Mouse (Mus musculus): Measurements from ENCODE around the gene Lbx1. TPM values are rescaled to one million over a fixed set of nuclear protein-coding genes. Genes with fewer than 3 reads are reported as not detected.
A peak's percentile ranks its signal among the peaks of the same experiment; 100 is the strongest.

Lbx1 gene
- polyA plus RNA-seq, 1 experiment from 2014 or later, result 0.11 TPM

DNA sequence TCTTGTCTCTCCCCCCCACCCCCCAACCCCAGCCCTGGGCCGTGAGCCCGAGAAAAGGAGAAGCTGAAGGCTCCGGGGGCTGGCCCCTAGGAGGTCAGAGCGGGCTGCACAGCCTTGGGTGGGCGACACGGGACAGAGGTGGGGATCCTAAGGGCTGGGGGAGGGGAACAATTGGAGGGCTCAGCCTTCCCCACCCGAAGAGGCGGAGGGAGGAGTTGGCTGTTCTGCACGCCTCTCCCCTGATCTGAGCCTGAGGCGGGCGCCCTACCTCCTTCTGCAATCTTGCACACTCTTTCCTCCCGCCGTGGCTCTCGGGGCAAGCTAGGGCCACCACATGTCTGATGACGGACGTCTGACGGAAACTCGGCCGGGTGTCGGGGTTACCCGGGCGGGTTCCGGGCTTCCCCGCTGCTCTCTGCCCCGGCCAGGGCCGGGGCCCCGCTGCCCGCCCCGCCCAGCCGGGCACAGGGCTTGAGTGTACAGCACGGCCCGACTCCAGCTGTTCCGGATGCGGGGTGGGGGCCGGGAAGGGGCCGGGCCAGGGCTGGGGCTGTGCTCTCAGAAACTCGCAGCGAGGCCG, 841 bp upstream of the Lbx1 start:
- Histone ChIP-seq H3K4me1 (ENCODE audit: control insufficient read depth, insufficient read depth, low read length) (peaks cover 22% of the 10 kb centered on the region), H3K9ac (ENCODE audit: low read depth, low read length) (0 out of 2 replicates have a peak overlapping the region, but pooled peaks have one; percentile 18), H3K4me3 (ENCODE audit: low read length) (peak overlapping the region; percentile 31), H3K27me3 (ENCODE audit: control insufficient read depth, insufficient read depth, low read length) (peaks cover 98% of the 10 kb centered on the region), H3K36me3 (ENCODE audit: control insufficient read depth, insufficient read depth, low read length) (no peaks in the 10 kb centered on the region), H3K9me3 (ENCODE audit: control insufficient read depth, low read length) (no peaks in the 10 kb centered on the region), H3K4me2 (replicated peaks; ENCODE audit: low read depth, low read length) (peak overlapping the region; percentile 46), H3K27ac (ENCODE audit: low read depth, low read length) (no peak overlapping the region)
- peak; percentile 81; the same call in 1 of the 2 replicates for ATAC-seq (ENCODE audit: low FRiP score, low TSS enrichment)
- WGBS, result under 1% methylated on average over 39 of the region's 39 CpGs

DNA sequence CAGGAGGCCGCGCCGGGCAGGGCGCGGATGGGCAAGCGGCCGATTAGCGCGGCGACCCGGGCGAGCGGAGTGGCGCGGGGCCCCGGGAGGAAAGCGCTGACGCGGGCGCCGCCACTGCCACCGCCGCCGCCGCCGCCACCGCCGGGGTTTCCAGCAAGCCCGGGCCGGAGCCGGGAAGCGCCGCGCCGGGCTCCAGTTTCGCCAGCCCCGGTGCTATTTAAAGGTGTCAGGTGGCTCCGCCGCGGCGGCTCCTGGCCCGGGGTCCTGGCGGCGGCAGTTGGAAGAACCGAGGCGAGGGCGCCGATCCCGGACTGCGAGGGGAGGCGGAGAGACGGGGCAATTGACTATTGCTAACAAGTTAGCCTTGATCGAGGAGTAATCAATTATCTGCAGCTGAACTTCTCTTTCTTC, 276 bp downstream of the Lbx1 start:
- peak overlapping the region; percentile 37 for H3K4me2 ChIP-seq (replicated peaks; ENCODE audit: low read depth, low read length)
- no peak for ATAC-seq (ENCODE audit: low FRiP score, low TSS enrichment)
- H3K4me1 ChIP-seq (ENCODE audit: control insufficient read depth, insufficient read depth, low read length), result peaks cover 30% of the 10 kb centered on the region
- no peak overlapping the region for H3K27ac ChIP-seq (ENCODE audit: low read depth, low read length)
- no peak overlapping the region; the same call in 1 of the 2 replicates for H3K9ac ChIP-seq (ENCODE audit: low read depth, low read length)
- H3K36me3 ChIP-seq (ENCODE audit: control insufficient read depth, insufficient read depth, low read length), result no peaks in the 10 kb centered on the region
- H3K9me3 ChIP-seq (ENCODE audit: control insufficient read depth, low read length), result no peaks in the 10 kb centered on the region
- peaks cover 98% of the 10 kb centered on the region for H3K27me3 ChIP-seq (ENCODE audit: control insufficient read depth, insufficient read depth, low read length)
- WGBS, result 0% methylated on average over 52 of the region's 53 CpGs
- H3K4me3 ChIP-seq (ENCODE audit: low read length), result peak overlapping the region; percentile 31

DNA sequence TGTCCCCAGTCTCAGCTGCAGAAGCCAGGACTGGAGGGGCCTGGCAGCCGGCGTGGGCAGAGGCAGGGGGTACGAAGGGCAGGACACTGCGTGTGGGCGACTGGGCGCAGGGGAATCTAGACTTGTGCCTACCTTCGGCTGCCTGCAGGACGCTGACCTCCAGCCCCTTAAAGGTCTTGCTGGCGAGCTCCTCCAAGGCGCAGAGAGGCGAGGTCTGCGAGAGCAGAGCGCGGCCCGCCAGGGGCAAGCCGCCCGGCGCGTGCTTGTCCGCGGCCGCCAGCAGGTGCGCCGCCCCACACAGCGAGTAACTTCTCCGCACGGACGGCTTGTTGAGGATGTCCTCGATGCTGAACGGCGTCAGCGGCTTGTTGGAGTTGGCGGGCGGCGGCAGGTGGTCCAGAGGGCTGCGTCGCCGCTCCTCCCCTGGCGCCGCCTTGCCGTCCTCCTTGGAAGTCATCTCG, 811 bp downstream of the Lbx1 start:
- Histone ChIP-seq H3K4me2 (replicated peaks; ENCODE audit: low read depth, low read length) (peak overlapping the region; percentile 37), H3K27me3 (ENCODE audit: control insufficient read depth, insufficient read depth, low read length) (peaks cover 99% of the 10 kb centered on the region), H3K4me1 (ENCODE audit: control insufficient read depth, insufficient read depth, low read length) (peaks cover 30% of the 10 kb centered on the region), H3K27ac (ENCODE audit: low read depth, low read length) (no peak overlapping the region), H3K36me3 (ENCODE audit: control insufficient read depth, insufficient read depth, low read length) (no peaks in the 10 kb centered on the region), H3K9ac (ENCODE audit: low read depth, low read length) (no peak overlapping the region; the same call in 1 of the 2 replicates), H3K4me3 (ENCODE audit: low read length) (peak overlapping the region; percentile 31), H3K9me3 (ENCODE audit: control insufficient read depth, low read length) (no peaks in the 10 kb centered on the region)
- no peak for ATAC-seq (ENCODE audit: low FRiP score, low TSS enrichment)
- under 1% methylated on average over 33 of the region's 42 CpGs for WGBS

DNA sequence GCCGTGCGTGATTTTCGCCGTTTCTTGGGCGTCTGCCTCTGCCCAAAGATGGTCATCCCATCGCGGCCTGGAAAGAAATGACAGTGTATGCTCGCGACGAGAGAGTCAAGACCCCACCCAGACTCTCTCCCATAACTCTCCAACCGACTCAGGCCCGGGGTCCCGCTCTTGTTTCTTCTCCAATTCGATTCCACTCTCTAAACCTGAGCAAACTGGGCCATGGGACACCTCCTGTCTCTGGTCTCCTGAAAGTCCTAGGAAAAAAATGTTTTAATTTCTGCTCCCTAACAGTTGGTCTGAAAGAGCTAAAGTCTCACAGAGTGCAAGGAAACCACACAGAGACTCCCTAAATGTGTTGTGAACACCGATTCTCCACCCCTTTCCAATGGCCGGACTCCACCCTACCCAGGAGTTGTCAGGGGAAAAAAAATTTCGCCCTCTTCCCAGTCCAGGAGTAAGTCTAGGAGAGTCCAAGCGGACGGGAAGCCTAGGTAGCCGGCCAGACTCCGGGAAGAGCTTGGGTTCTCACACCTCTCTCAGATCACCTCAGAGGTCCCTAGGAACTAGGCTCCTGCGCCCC, 1.3 kb downstream of the Lbx1 start:
- WGBS, result under 1% methylated on average over 22 of the region's 22 CpGs
- H3K36me3 ChIP-seq (ENCODE audit: control insufficient read depth, insufficient read depth, low read length), result no peaks in the 10 kb centered on the region
- no peak overlapping the region for H3K9ac ChIP-seq (ENCODE audit: low read depth, low read length)
- H3K4me1 ChIP-seq (ENCODE audit: control insufficient read depth, insufficient read depth, low read length), result peaks cover 30% of the 10 kb centered on the region
- no peak for ATAC-seq (ENCODE audit: low FRiP score, low TSS enrichment)
- H3K27me3 ChIP-seq (ENCODE audit: control insufficient read depth, insufficient read depth, low read length), result peaks cover 100% of the 10 kb centered on the region
- no peaks in the 10 kb centered on the region for H3K9me3 ChIP-seq (ENCODE audit: control insufficient read depth, low read length)
- no peak overlapping the region for H3K27ac ChIP-seq (ENCODE audit: low read depth, low read length)
- peak overlapping the region; percentile 31; the same call in 1 of the 2 replicates for H3K4me3 ChIP-seq (ENCODE audit: low read length)
- H3K4me2 ChIP-seq (replicated peaks; ENCODE audit: low read depth, low read length), result no peak overlapping the region

DNA sequence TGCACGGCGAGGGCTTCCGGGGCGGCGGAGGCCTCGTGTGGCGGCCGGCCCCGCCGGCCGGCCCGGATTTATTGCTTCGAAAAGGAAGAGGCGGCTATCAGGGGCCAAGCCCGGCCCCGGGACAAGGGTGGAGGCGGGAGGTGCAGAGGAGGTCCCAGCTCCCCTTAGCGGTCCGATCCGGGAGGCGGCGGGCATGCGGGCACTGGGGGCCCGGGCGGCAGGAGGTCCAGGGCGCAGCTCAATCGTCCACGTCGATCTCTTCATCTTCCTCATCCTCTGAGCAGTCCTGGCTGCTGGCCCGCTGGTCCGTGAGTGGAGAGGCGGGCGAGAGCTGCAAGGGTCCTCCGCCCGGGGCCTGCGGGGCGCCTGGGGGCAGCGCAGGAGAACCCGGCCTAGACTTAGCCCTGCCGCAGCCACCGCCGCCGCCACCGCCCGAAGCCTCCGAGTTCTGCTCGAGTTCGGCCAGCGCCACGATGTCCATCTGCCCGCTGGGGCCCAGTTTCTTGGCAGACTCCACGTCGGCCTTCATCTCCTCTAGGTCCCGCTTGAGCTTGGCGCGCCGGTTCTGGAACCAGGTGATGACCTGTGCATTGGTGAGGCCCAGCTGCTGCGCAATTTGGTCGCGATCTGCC, 2.0 kb downstream of the Lbx1 start:
- no peak overlapping the region for H3K4me3 ChIP-seq (ENCODE audit: low read length)
- H3K36me3 ChIP-seq (ENCODE audit: control insufficient read depth, insufficient read depth, low read length), result no peaks in the 10 kb centered on the region
- 0 out of 2 replicates have a peak overlapping the region, but pooled peaks have one; percentile 4 for H3K4me2 ChIP-seq (replicated peaks; ENCODE audit: low read depth, low read length)
- under 1% methylated on average over 60 of the region's 60 CpGs for WGBS
- no peak for ATAC-seq (ENCODE audit: low FRiP score, low TSS enrichment)
- H3K9ac ChIP-seq (ENCODE audit: low read depth, low read length), result no peak overlapping the region
- peaks cover 30% of the 10 kb centered on the region for H3K4me1 ChIP-seq (ENCODE audit: control insufficient read depth, insufficient read depth, low read length)
- peaks cover 100% of the 10 kb centered on the region for H3K27me3 ChIP-seq (ENCODE audit: control insufficient read depth, insufficient read depth, low read length)
- no peaks in the 10 kb centered on the region for H3K9me3 ChIP-seq (ENCODE audit: control insufficient read depth, low read length)
- no peak overlapping the region for H3K27ac ChIP-seq (ENCODE audit: low read depth, low read length)

DNA sequence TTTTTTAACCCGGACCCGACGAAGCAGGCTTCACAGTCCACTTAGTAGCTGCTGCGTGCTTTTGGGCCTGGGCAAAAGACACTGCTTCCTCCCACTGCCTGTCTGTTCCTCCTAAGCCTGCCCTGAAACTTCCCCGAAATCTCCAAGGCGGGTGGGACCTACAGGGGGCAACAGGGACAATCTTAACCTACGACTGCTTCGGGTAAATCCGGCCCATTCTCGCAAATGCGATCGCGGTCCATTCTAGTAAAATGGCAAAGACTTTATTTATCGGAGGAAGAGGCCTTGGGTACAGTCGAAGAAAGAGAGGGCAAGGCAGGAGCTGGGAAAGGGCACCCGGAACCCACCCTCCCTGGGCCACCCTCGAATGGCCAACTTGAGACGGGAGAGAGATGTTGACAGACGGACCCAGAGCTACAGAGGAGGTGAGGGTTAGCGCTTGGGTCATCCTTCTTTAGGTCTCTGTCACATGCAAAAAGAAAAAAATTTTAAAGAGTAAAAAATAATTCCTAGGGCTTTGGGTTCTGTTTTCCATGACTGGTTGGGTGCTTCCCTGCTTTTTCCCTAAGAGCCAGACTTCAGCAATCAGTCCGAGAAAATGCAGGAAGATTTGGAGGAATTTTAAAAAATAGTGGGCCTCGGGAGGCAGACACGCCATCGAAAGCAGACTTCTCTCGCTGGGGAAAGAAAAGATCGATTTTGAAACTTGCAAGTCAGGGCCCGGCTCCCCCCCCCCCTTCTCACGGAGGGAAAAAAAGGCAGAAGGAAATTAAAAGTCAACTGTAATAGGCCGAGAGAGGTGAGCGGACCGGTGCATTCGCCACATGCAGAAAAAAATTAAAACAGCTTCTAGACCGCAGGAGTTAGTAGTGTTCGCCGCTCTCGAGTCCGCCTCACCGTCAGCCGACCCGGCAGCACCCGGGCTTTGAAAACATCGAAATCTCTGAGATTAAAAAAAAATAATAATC, 2.9 kb downstream of the Lbx1 start:
- Histone ChIP-seq H3K4me1 (ENCODE audit: control insufficient read depth, insufficient read depth, low read length) (peaks cover 30% of the 10 kb centered on the region), H3K4me2 (replicated peaks; ENCODE audit: low read depth, low read length) (no peak overlapping the region), H3K9ac (ENCODE audit: low read depth, low read length) (no peak overlapping the region), H3K27me3 (ENCODE audit: control insufficient read depth, insufficient read depth, low read length) (peaks cover 100% of the 10 kb centered on the region), H3K4me3 (ENCODE audit: low read length) (no peak overlapping the region), H3K36me3 (ENCODE audit: control insufficient read depth, insufficient read depth, low read length) (no peaks in the 10 kb centered on the region), H3K9me3 (ENCODE audit: control insufficient read depth, low read length) (no peaks in the 10 kb centered on the region), H3K27ac (ENCODE audit: low read depth, low read length) (no peak overlapping the region)
- no peak for ATAC-seq (ENCODE audit: low FRiP score, low TSS enrichment)
- 1% methylated on average over 42 of the region's 42 CpGs for WGBS

DNA sequence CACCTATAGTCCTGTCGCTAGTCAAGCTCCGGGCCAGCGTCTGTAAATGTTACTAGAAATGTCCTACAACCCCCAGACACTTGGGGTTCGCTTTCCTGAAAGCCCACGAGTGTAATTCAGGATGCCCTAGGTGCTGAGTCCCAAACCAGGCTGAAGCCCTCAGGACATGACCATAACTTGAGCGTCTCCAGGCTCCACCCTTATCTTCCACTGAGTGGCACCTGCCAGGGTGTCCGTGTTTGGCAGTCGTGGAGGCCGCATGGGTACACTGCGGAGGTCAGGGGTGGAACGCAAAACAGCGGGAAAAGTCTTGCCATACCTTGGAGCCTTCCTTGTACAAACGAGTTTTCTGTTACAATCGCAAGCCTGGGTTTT, 3.6 kb downstream of the Lbx1 start:
- Histone ChIP-seq H3K9me3 (ENCODE audit: control insufficient read depth, low read length) (no peaks in the 10 kb centered on the region), H3K4me3 (ENCODE audit: low read length) (peak overlapping the region; percentile 3; the same call in 1 of the 2 replicates), H3K4me2 (replicated peaks; ENCODE audit: low read depth, low read length) (no peak overlapping the region), H3K9ac (ENCODE audit: low read depth, low read length) (no peak overlapping the region), H3K27me3 (ENCODE audit: control insufficient read depth, insufficient read depth, low read length) (peaks cover 100% of the 10 kb centered on the region), H3K27ac (ENCODE audit: low read depth, low read length) (no peak overlapping the region), H3K36me3 (ENCODE audit: control insufficient read depth, insufficient read depth, low read length) (no peaks in the 10 kb centered on the region), H3K4me1 (ENCODE audit: control insufficient read depth, insufficient read depth, low read length) (peaks cover 30% of the 10 kb centered on the region)
- ATAC-seq (ENCODE audit: low FRiP score, low TSS enrichment), result no peak
- WGBS, result under 1% methylated on average over 14 of the region's 14 CpGs

DNA sequence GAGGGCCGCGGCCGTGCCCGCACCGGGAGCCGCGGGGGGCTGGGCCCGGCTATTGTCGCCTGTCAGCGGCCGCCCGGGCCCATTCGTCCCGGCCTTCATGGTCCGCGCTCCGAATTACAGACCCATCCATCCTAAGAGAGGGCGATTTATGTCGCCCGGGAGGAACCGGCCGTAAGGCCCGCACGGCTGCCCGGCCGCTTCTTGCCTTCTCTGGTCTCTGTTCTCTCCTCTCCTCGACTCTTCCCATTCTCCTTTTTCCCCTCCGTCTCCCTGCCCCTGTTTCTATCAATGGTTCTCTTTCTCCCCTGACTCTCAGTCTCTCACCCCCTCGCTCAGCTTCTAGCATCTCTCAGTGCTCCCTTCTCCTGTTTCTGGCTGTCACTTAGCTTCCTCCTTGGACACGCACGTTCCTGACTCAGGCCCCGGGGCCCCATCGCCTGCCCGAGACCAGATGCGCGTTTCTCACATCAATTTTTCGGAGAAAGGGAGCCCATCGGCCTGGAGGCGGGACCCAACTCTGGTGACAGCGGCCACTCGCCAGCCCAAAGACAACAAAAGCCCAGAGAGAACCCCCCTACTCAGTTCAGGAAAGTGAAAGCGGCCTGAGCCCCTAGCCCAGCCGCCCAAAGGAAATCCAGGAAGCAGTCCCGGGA, 4.1 kb downstream of the Lbx1 start:
- H3K4me2 ChIP-seq (replicated peaks; ENCODE audit: low read depth, low read length), result peak overlapping the region; percentile 19
- H3K4me3 ChIP-seq (ENCODE audit: low read length), result peak overlapping the region; percentile 20
- no peak overlapping the region for H3K27ac ChIP-seq (ENCODE audit: low read depth, low read length)
- no peaks in the 10 kb centered on the region for H3K36me3 ChIP-seq (ENCODE audit: control insufficient read depth, insufficient read depth, low read length)
- peaks cover 100% of the 10 kb centered on the region for H3K27me3 ChIP-seq (ENCODE audit: control insufficient read depth, insufficient read depth, low read length)
- no peaks in the 10 kb centered on the region for H3K9me3 ChIP-seq (ENCODE audit: control insufficient read depth, low read length)
- ATAC-seq (ENCODE audit: low FRiP score, low TSS enrichment), result no peak
- H3K9ac ChIP-seq (ENCODE audit: low read depth, low read length), result no peak overlapping the region
- H3K4me1 ChIP-seq (ENCODE audit: control insufficient read depth, insufficient read depth, low read length), result peaks cover 27% of the 10 kb centered on the region
- under 1% methylated on average over 44 of the region's 44 CpGs for WGBS
